Mouse (Mus musculus): ENCODE data around the gene Zkscan14.
A peak's percentile ranks its signal among the peaks of the same experiment; 100 is the strongest.

Gene Zkscan14

DNA sequence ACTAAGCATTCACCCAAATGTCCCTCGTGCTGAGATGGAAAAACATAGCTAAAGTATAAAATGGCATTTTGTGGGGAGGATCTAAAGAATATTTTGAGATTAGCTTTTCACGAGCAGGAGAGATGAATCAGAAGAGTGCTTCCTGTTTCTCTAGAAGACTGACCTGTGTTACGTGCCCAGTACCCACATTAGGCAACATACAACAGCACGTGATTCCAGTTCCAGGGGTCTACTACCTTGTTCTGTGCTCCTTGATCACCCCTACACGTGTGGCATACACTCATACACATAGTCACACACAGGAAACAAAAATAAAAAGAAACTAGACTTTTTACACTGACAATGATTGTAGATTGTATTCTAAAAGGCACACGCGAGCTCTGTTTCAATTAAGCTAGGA lies 1.3 kb downstream of the Zkscan14 start:
- no peak for DNase-seq

DNA sequence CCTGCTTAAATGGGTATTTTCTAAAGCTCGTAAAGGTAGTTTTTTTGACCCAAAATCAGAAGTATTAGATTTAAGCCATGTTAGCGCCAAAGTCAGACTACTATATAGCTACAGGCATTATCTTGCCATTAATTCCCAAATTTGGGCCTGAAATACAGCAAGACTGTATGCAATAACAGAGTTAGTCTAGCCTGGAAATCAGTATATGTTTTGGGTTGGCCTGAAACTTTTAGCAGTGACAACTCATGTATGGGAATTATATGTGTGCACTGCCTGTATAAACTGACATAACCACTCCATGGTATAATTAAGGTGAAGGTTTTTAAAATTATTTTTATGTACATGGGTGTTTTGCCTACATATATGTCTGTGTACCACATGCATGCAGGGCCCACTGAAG lies 9.7 kb downstream of the Zkscan14 start, which contains the start of gene Atp5j2:
TSS of gene Atp5j2 (minus strand) at position 101 of the 400 bp plus-strand sequence.
- no peak for DNase-seq

- peak; percentile 92 for DNase-seq
Measured at GRCm38 (mm10) chr5:145190875-145191798, 10.5 kb downstream of the Zkscan14 start.

GRCm38 (mm10) chr5:145190373-145190772 lies 11.3 kb downstream of the Zkscan14 start:
- DNase-seq = no peak

GRCm38 (mm10) chr5:145189416-145189815 lies 12.3 kb downstream of the Zkscan14 start:
- DNase-seq = no peak

DNA sequence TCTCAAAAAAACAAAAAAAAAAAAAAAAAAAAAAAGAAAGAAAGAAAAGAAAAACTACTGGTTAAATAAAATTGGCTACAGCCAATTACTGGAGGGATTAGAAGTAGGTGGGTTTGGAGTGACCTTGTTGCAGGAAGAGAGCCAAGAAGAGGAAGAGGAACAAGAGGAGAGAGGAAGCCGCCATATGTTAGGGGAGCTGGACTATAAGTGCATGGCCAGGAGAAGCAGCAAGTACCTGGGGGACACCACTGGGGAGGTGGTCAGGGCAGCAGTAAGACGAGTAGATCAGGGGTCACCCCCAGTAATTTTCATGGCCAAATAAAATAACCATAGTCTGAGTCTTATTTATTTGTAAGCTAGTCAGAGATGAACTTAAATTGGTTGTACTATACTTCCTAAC lies 16.4 kb downstream of the Zkscan14 start:
- DNase-seq = no peak

GRCm38 (mm10) chr5:145178461-145178980 lies 23.1 kb downstream of the Zkscan14 start:
- no peak for DNase-seq

DNA sequence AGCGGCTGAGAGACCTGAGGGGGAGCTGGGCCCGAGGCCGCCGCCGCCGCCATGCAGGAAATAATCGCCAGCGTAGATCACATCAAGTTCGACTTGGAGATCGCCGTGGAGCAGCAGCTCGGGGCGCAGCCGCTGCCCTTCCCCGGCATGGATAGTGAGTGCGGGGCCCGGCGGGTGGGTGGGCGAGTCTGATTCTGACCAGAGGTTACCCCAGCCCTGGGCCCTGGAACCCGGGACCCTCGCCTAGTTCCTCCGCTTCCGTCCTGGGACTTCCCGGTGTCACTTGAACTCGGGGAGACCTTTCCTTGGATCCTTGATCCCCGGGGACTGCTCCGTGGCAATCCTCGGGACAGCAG lies 34.4 kb downstream of the Zkscan14 start:
- no peak for DNase-seq

DNA sequence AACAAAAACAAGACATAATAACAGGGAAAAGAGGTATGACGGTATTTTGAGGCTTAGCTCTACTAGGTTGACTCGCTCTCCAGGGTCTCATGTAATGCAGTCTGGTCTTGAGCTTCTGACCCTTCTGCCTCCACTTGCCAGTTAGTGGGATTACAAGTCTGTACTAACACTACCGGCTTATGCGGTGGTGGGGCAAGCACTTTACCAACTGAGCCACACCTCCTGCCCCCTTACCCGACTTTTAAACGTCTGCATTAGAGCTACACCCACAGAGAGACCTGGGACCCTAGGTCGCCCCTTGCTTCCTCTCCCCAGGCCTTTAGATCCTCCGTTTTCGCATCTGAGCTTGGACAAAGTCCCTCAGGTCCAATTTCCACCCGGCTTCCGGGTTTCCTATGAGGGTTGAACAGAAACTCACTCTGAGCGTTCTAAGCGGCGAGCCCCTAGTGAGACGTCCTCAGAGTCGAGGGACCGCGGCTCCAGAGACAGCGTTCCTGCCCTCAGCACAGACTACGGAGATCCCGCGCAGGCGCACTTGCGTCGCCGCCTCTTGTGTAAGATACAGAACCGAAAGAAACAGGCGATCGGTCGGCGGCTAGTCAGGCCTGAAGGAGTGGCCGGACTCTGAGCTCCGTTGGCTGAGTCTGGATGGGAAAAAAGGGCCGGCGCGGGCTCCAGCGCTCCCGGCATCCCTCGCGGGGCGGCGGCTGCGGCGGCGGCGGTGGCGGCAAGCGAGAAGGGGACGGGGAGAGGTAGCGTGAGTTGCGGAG lies 34.9 kb downstream of the Zkscan14 start, which contains the start of the genes Ptcd1 and Cpsf4:
TSS of gene Ptcd1 (minus strand) at position 573 of the 770 bp plus-strand sequence.
TSS of gene Cpsf4 (plus strand) at position 678 of the 770 bp plus-strand sequence.
- DNase-seq = peak; percentile 99

GRCm38 (mm10) chr5:145165184-145165583 lies 36.5 kb downstream of the Zkscan14 start:
- DNase-seq = no peak

GRCm38 (mm10) chr5:145164710-145165109 lies 37.0 kb downstream of the Zkscan14 start:
- DNase-seq = no peak

- no peak for DNase-seq
Measured at GRCm38 (mm10) chr5:145161361-145161760, 40.3 kb downstream of the Zkscan14 start.

DNA sequence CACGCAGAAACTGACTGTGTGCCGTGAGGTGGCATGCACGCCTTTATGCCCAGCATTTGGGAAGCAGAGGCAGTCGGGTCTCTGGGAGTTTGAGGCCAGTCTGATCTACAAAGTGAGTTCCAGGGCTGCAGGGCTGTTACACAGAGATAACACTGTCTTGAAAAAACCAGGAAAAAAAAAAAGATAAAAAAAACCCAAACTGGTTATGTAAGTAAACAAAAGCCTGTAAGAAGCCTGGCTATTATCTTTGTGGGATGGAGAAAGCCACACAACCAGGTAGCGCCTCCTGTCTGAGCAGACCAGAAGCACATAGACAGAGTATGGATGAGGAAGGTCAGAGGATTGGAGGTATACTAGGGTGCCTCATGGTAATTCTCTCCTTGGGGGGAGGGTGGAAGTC lies 49.0 kb downstream of the Zkscan14 start:
- DNase-seq = no peak

DNA sequence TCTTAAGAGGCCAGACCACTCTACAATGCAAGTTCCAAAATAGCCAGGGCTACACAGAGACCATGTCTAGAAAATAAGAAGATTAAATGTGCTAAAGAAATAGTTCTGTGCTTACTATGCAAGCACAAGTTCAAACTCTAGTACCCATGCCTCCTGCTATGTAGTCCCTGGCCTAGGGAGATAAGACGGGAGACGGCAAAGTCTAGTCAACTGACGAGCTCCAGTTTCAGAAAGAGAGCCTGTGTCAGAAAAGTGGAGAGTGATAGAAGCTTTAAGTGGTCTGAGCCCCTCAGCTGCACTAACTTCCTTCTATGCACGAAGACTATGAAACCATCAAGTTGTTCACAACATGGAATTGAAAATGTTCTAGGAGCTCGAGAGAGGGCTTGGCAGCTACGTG lies 52.4 kb downstream of the Zkscan14 start:
- no peak for DNase-seq

DNA sequence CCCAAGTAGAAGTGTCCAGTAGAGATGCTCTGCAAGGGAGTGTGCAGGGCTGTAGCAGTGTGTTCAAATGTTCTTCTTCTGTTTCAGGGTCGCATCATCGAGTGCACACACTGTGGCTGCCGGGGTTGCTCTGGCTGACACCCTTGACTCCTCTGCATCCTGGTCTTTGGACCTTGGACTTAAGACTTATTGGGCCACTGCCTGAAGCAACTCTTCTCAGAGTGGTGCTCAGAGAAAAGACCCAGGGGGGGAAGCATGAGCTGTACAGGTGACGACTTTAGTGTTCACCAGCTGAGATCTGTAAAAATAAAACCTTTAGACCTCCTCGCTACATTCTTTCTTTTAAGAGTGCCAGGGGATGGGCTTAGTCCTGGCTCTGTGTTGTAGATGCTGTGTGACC lies 53.9 kb downstream of the Zkscan14 start:
- DNase-seq = no peak

All from layer of hippocampus, adult 9-11 months (tissue).